Mouse (Mus musculus): ENCODE results near the gene Fgd6.

- TF ChIP-seq CTCF (IDR thresholded peaks at IDR 0.05; ENCODE audit: extremely low read depth, insufficient read length, insufficient replicate concordance, low read depth, low read length) (no peak), POLR2A (IDR thresholded peaks at IDR 0.05; ENCODE audit: low read depth, low read length) (no peak)
These were observed 103.2 kb downstream of the Fgd6 start for GRCm38 (mm10) chr10:94138890-94139482.
